In genomic region chr7:4147836-4148235, GRCm38 (mm10) we compare ENCODE assay signal across 10 mouse cellular contexts. TPM values are rescaled to one million over a fixed set of nuclear protein-coding genes. Genes with fewer than 3 reads are reported as not detected.
A peak's percentile ranks its signal among the peaks of the same experiment; 100 is the strongest.
DNase-seq lines count a peak whose midpoint lies in the region; ATAC-seq lines count a peak whose summit lies in the region.
"Had no signal": no experiment of that assay in that cellular context is flagged by ENCODE, and none has a peak within 500 bp of the region (broad histone marks: within the 10 kb centered on the region; RNA-seq: fewer than 3 reads in every experiment).

No protein-coding gene starts in this region.

- H3K9me3 ChIP-seq in forebrain, embryonic 15.5 days = no peaks in the 10 kb centered on the region
- H3K9me3 ChIP-seq in forebrain, embryonic 11.5 days (ENCODE audit: control insufficient read depth, low read length) = no peaks in the 10 kb centered on the region
- no peaks in the 10 kb centered on the region for H3K9me3 ChIP-seq in limb, embryonic 12.5 days
- no peaks in the 10 kb centered on the region for H3K9me3 ChIP-seq in limb, embryonic 10.5 days (replicated peaks)
- no peaks in the 10 kb centered on the region for H3K9me3 ChIP-seq in liver, embryonic 15.5 days (replicated peaks)
- H3K9me3 ChIP-seq: embryonic facial prominence, embryonic 12.5 days had no signal

- no peak for DNase-seq in forebrain, embryonic 11.5 days (ENCODE audit: low spot score)
- DNase-seq in limb, embryonic 10.5 days (ENCODE audit: low spot score) = no peak
- DNase-seq in NIH3T3 (ENCODE audit: low read depth) (peak; percentile 58), adipocyte (ENCODE audit: low spot score) (no peak)
- DNase-seq in embryo, embryonic 10 days (ENCODE audit: low spot score) = no peak
- DNase-seq: B cell, adult 2 months had no signal

- peaks cover 52% of the 10 kb centered on the region for H3K36me3 ChIP-seq in forebrain, embryonic 15.5 days
- H3K36me3 ChIP-seq in forebrain, embryonic 11.5 days (ENCODE audit: control insufficient read depth, insufficient read depth, low read length) = peaks cover 38% of the 10 kb centered on the region
- peaks cover 62% of the 10 kb centered on the region for H3K36me3 ChIP-seq in limb, embryonic 12.5 days
- H3K36me3 ChIP-seq in limb, embryonic 10.5 days = peaks cover 64% of the 10 kb centered on the region
- peaks cover 52% of the 10 kb centered on the region for H3K36me3 ChIP-seq in liver, embryonic 15.5 days (replicated peaks)

- no peak overlapping the region for H3K9ac ChIP-seq in forebrain, embryonic 15.5 days (replicated peaks)
- no peak overlapping the region for H3K9ac ChIP-seq in forebrain, embryonic 11.5 days (ENCODE audit: low read length)
- H3K9ac ChIP-seq in limb, embryonic 12.5 days (replicated peaks) = no peak overlapping the region
- no peak overlapping the region for H3K9ac ChIP-seq in liver, embryonic 15.5 days

- H3K4me3 ChIP-seq in forebrain, embryonic 15.5 days = 0 out of 2 replicates have a peak overlapping the region, but pooled peaks have one; percentile 76
- H3K4me3 ChIP-seq in forebrain, embryonic 11.5 days (ENCODE audit: low read depth, low read length) = no peak overlapping the region
- no peak overlapping the region for H3K4me3 ChIP-seq in limb, embryonic 12.5 days (replicated peaks)
- no peak overlapping the region for H3K4me3 ChIP-seq in limb, embryonic 10.5 days
- H3K4me3 ChIP-seq in liver, embryonic 15.5 days (replicated peaks) = no peak overlapping the region

- H3K27ac ChIP-seq in forebrain, embryonic 15.5 days (replicated peaks) = no peak overlapping the region
- H3K27ac ChIP-seq in forebrain, embryonic 11.5 days (ENCODE audit: low read depth, low read length) = no peak overlapping the region
- no peak overlapping the region for H3K27ac ChIP-seq in limb, embryonic 12.5 days
- no peak overlapping the region for H3K27ac ChIP-seq in limb, embryonic 10.5 days
- 0 out of 2 replicates have a peak overlapping the region, but pooled peaks have one; percentile 94 for H3K27ac ChIP-seq in liver, embryonic 15.5 days (replicated peaks)

- H3K4me1 ChIP-seq in forebrain, embryonic 15.5 days = peaks cover 28% of the 10 kb centered on the region
- H3K4me1 ChIP-seq in forebrain, embryonic 11.5 days (replicated peaks; ENCODE audit: control insufficient read depth, insufficient read depth, low read length) = peaks cover 7% of the 10 kb centered on the region; the same call in 1 of the 2 replicates
- peaks cover 22% of the 10 kb centered on the region for H3K4me1 ChIP-seq in limb, embryonic 12.5 days (replicated peaks)
- peaks cover 26% of the 10 kb centered on the region for H3K4me1 ChIP-seq in limb, embryonic 10.5 days
- peaks cover 58% of the 10 kb centered on the region for H3K4me1 ChIP-seq in liver, embryonic 15.5 days (replicated peaks)

- WGBS in forebrain, embryonic 15.5 days = 88% methylated on average over 4 of the region's 4 CpGs
- WGBS in forebrain, embryonic 11.5 days = 93% methylated on average over 4 of the region's 4 CpGs
- 87% methylated on average over 4 of the region's 4 CpGs for WGBS in limb, embryonic 12.5 days
- WGBS in limb, embryonic 10.5 days = 88% methylated on average over 4 of the region's 4 CpGs
- 83% methylated on average over 4 of the region's 4 CpGs for WGBS in liver, embryonic 15.5 days (ENCODE audit: insufficient replicate concordance)

- H3K27me3 ChIP-seq in forebrain, embryonic 15.5 days = peaks cover 16% of the 10 kb centered on the region; the same call in 1 of the 2 replicates
- peaks cover 17% of the 10 kb centered on the region for H3K27me3 ChIP-seq in forebrain, embryonic 11.5 days (ENCODE audit: control insufficient read depth, insufficient read depth, low read length)
- H3K27me3 ChIP-seq in limb, embryonic 12.5 days = peaks cover 28% of the 10 kb centered on the region
- H3K27me3 ChIP-seq in limb, embryonic 10.5 days (ENCODE audit: low read depth, poor library complexity, severe bottlenecking) = peaks cover 30% of the 10 kb centered on the region
- peaks cover 11% of the 10 kb centered on the region for H3K27me3 ChIP-seq in liver, embryonic 15.5 days

- ATAC-seq in forebrain, embryonic 15.5 days (replicated peaks) = no peak
- ATAC-seq in forebrain, embryonic 11.5 days (replicated peaks; ENCODE audit: low FRiP score) = no peak
- no peak for ATAC-seq in limb, embryonic 12.5 days (ENCODE audit: insufficient number of reproducible peaks, insufficient read depth, low FRiP score, low TSS enrichment, low read depth)
- ATAC-seq in liver, embryonic 15.5 days (ENCODE audit: insufficient read depth) = no peak

- H3K4me2 ChIP-seq in forebrain, embryonic 15.5 days (replicated peaks) = no peak overlapping the region
- no peak overlapping the region for H3K4me2 ChIP-seq in forebrain, embryonic 11.5 days (ENCODE audit: low read depth, low read length, severe bottlenecking)
- peak overlapping the region; percentile 88; the same call in 1 of the 2 replicates for H3K4me2 ChIP-seq in limb, embryonic 12.5 days
- peak overlapping the region; percentile 97; the same call in 1 of the 2 replicates for H3K4me2 ChIP-seq in liver, embryonic 15.5 days

RNA-seq across cellular contexts. Expression of gene Leng9, which starts 2.3 kb away (rescaled TPM):
- polyA plus RNA-seq in forebrain, embryonic 15.5 days (2015; fragmentation: Nextera tagmentation; extraction: Ambion mirVana) = 4.8 and 5.7 TPM in 2 replicates
- 1.6 and 2.7 TPM in 2 replicates for polyA plus RNA-seq in forebrain, embryonic 11.5 days (2014; fragmentation: Nextera tagmentation; extraction: Ambion mirVana)
- polyA plus RNA-seq in limb, embryonic 12.5 days (2016; fragmentation: Nextera tagmentation; extraction: Ambion mirVana) = 2.3 and 3.2 TPM in 2 replicates
- polyA plus RNA-seq in limb, embryonic 10.5 days (2016; fragmentation: Nextera tagmentation; extraction: Ambion mirVana) = 1.2 and 2.0 TPM in 2 replicates
- 0.98 TPM in 2 replicates for polyA plus RNA-seq in liver, embryonic 15.5 days (2015; fragmentation: Nextera tagmentation; extraction: Ambion mirVana)

RNA-seq across cellular contexts. Expression of gene Leng8, which starts 11.0 kb away (rescaled TPM):
- 78.8 and 85.9 TPM in 2 replicates for polyA plus RNA-seq in forebrain, embryonic 15.5 days (2015; fragmentation: Nextera tagmentation; extraction: Ambion mirVana)
- 77.4 and 77.5 TPM in 2 replicates for polyA plus RNA-seq in forebrain, embryonic 11.5 days (2014; fragmentation: Nextera tagmentation; extraction: Ambion mirVana)
- 62.2 and 80.5 TPM in 2 replicates for polyA plus RNA-seq in limb, embryonic 12.5 days (2016; fragmentation: Nextera tagmentation; extraction: Ambion mirVana)
- 61.7 and 75.9 TPM in 2 replicates for polyA plus RNA-seq in limb, embryonic 10.5 days (2016; fragmentation: Nextera tagmentation; extraction: Ambion mirVana)
- polyA plus RNA-seq in liver, embryonic 15.5 days (2015; fragmentation: Nextera tagmentation; extraction: Ambion mirVana) = 20.1 and 25.2 TPM in 2 replicates

RNA-seq across cellular contexts. Expression of gene Cdc42ep5, which starts 16.8 kb away (rescaled TPM):
- polyA plus RNA-seq in forebrain, embryonic 15.5 days (2015; fragmentation: Nextera tagmentation; extraction: Ambion mirVana) = 4.1 and 6.0 TPM in 2 replicates
- polyA plus RNA-seq in forebrain, embryonic 11.5 days (2014; fragmentation: Nextera tagmentation; extraction: Ambion mirVana) = 16.2 and 17.8 TPM in 2 replicates
- 40.3 and 47.9 TPM in 2 replicates for polyA plus RNA-seq in limb, embryonic 12.5 days (2016; fragmentation: Nextera tagmentation; extraction: Ambion mirVana)
- 23.5 and 32.3 TPM in 2 replicates for polyA plus RNA-seq in limb, embryonic 10.5 days (2016; fragmentation: Nextera tagmentation; extraction: Ambion mirVana)
- polyA plus RNA-seq in liver, embryonic 15.5 days (2015; fragmentation: Nextera tagmentation; extraction: Ambion mirVana) = 6.1 and 6.3 TPM in 2 replicates

RNA-seq across cellular contexts. Expression of gene Ttyh1, which starts 28.6 kb away (rescaled TPM):
- 105 and 106 TPM in 2 replicates for polyA plus RNA-seq in forebrain, embryonic 15.5 days (2015; fragmentation: Nextera tagmentation; extraction: Ambion mirVana)
- 87.3 and 96.0 TPM in 2 replicates for polyA plus RNA-seq in forebrain, embryonic 11.5 days (2014; fragmentation: Nextera tagmentation; extraction: Ambion mirVana)
- polyA plus RNA-seq in limb, embryonic 12.5 days (2016; fragmentation: Nextera tagmentation; extraction: Ambion mirVana) = 1.6 and 1.9 TPM in 2 replicates
- 0.79 and 1.2 TPM in 2 replicates for polyA plus RNA-seq in limb, embryonic 10.5 days (2016; fragmentation: Nextera tagmentation; extraction: Ambion mirVana)
- 0.38 and 0.39 TPM in 2 replicates for polyA plus RNA-seq in liver, embryonic 15.5 days (2015; fragmentation: Nextera tagmentation; extraction: Ambion mirVana)

Comparison
In these comparisons a context has a peak if more than half of its experiments do, and no peak if none do; other contexts are left out.
1. H3K4me2 ChIP-seq: peak in limb, embryonic 12.5 days (single experiment) and liver, embryonic 15.5 days (single experiment); none in forebrain, embryonic 15.5 days (single experiment) and forebrain, embryonic 11.5 days (single experiment).